Mouse (Mus musculus): ENCODE results near the gene Spaca7.

DNA sequence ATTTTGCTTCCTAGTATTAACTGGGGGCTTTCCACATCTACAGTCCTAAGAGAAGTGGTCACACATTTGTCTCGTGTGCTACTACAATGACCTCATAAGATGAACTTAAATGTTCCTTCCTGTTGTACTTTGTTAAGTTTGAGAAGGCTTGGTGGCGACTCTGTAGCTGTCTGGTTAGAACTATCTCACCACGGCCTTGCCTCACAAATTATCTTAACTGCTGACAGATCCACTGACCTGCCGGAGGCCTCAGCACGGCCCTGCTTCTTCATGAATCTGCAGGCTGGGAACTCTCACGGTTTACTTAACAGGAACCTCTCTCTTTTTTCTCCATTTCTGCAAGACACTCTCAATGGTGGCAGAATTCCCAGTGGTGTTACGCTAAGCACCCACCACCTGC is 72.1 kb downstream of the Spaca7 start:
- TF ChIP-seq POLR2A (IDR thresholded peaks at IDR 0.05; ENCODE audit: borderline replicate concordance, control insufficient read depth, low read depth, low read length) (no peak), CTCF (IDR thresholded peaks at IDR 0.05; ENCODE audit: control insufficient read depth, insufficient read depth, low read length) (no peak)

Data from bone marrow, adult 2 months (tissue).